Mouse (Mus musculus) heart, postnatal 0 days (tissue): ENCODE data around the gene Cdh3.

ENCODE experiments used
- CTCF ChIP-seq: IDR thresholded peaks from 2 replicates; pipeline ENCODE4 v1.5.1; 2016; ENCODE audit warnings: antibody characterized with exemption, control low read depth, low read depth
- EP300 ChIP-seq: IDR thresholded peaks from 2 replicates; pipeline ENCODE4 v1.6.1; 2016; ENCODE audit warnings: antibody characterized with exemption, low read depth

GRCm38 (mm10) chr8:106534449-106534848 is 23.8 kb downstream of the Cdh3 start:
- TF ChIP-seq CTCF (peak; percentile 83), EP300 (no peak)
